Mouse (Mus musculus) myocyte (in vitro differentiated cells): ENCODE measurements around the gene Bcl6.

Experiments used
- CEBPB ChIP-seq: IDR thresholded peaks from 2 replicates; pipeline ENCODE4 v1.6.1; 2011; ENCODE audit warnings: mild to moderate bottlenecking, moderate library complexity; ENCODE audit not compliant: poor library complexity, insufficient read depth, severe bottlenecking
- MAX ChIP-seq: IDR thresholded peaks from one replicate; pipeline ENCODE4 v1.6.1; 2011; ENCODE audit warnings: low read depth, mild to moderate bottlenecking, control low read depth
- POLR2A ChIP-seq: IDR thresholded peaks from one replicate; pipeline ENCODE4 v1.6.1; 2011; ENCODE audit warnings: low read depth, mild to moderate bottlenecking, control low read depth, moderate library complexity; ENCODE audit not compliant: insufficient read length
- POLR2AphosphoS2 ChIP-seq: IDR thresholded peaks from one replicate; pipeline ENCODE4 v1.6.1; 2011; ENCODE audit warnings: low read depth, control low read depth; ENCODE audit not compliant: insufficient read length
- TCF12 ChIP-seq: IDR thresholded peaks from one replicate; pipeline ENCODE4 v1.6.1; 2011; ENCODE audit warnings: mild to moderate bottlenecking, control low read depth; ENCODE audit not compliant: poor library complexity, insufficient read depth, severe bottlenecking
- USF1 ChIP-seq: IDR thresholded peaks from one replicate; pipeline ENCODE4 v1.6.1; 2011; ENCODE audit warnings: low read depth, mild to moderate bottlenecking, control low read depth, moderate library complexity

DNA sequence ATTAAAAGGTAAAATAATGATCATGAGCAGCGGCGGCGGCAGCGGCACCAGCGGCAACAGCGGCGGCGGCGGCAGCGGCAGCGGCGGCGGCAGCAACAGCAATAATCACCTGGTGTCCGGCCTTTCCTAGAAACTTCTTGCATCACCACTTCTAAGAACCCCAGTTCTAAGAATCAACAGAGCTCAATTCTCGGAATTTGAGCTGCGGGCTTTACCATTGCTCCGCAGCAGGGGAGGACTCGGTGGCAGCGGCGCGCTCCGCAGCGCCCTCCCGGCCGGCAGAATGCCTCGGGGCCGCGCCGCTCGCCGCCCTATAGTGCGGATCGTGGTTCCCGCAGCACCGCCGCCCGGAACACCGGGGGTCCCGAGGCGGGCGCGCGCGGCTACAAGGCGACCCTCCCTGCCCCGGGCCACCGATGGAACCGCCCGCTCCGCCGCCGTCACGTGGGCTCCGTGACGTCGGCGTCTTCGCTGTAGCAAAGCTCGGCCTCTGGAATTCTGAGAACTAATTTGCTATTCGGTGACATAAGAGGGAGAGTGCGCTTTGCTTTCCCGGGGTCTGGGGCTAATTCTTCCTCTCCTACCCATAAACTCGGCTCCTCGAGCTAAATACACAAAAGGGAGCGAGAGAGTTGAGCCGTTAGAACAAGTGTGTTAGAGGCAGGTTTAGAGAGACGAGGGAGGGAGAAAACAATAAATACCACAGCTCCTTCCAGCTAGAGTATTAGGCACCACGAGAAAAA lies at the start of gene Bcl6, which contains the start of gene Gm37419:
- TF ChIP-seq POLR2A = peak; percentile 75
- peak; percentile 98 for TF ChIP-seq USF1
- TF ChIP-seq TCF12 = no peak
- TF ChIP-seq MAX = peak; percentile 17
- peak; percentile 85 for TF ChIP-seq POLR2AphosphoS2
- TF ChIP-seq CEBPB = peak; percentile 83
